Mouse (Mus musculus) kidney, adult 2 months (tissue): ENCODE results near the gene Nipsnap2.

Experiments used
- CTCF ChIP-seq: fragments of 200-500 bp; conservative IDR thresholded peaks from 2 replicates; pipeline ENCODE4 v1.5.1; 2011; ENCODE audit warnings: low read depth, mild to moderate bottlenecking, control low read depth, low read length, moderate library complexity, mixed read lengths; ENCODE audit not compliant: insufficient read depth, insufficient read length
- POLR2A ChIP-seq: fragments of 200-500 bp; IDR thresholded peaks from one replicate; pipeline ENCODE4 v1.6.1; 2011; ENCODE audit warnings: low read depth, low read length, control low read depth

GRCm38 (mm10) chr5:129725774-129726392 lies 1.0 kb downstream of the Nipsnap2 start:
- TF ChIP-seq POLR2A: no peak
- no peak for TF ChIP-seq CTCF
